Mouse (Mus musculus): ENCODE measurements around the gene Ush1c.
A peak's percentile ranks its signal among the peaks of the same experiment; 100 is the strongest.
"Not testable (repeated sequence)": the region's sequence is repeated elsewhere in the genome, so short reads cannot be mapped to it uniquely, and the experiment has no call there.

The Ush1c gene

GRCm38 (mm10) chr7:46204775-46205174 lies 33.5 kb downstream of the Ush1c start:
- DNase-seq (ENCODE audit: low spot score in 2 of 2) = no peak

- DNase-seq (ENCODE audit: low spot score in 2 of 2) = peak in 1 of 2 experiments; percentile 39
Measured at GRCm38 (mm10) chr7:46204046-46204471, 34.2 kb downstream of the Ush1c start.

- no peak for DNase-seq (ENCODE audit: low spot score in 2 of 2)
Measured at GRCm38 (mm10) chr7:46201649-46202048, 36.7 kb downstream of the Ush1c start.

- no peak for DNase-seq (ENCODE audit: low spot score in 2 of 2)
Measured at GRCm38 (mm10) chr7:46200021-46200420, 38.3 kb downstream of the Ush1c start.

GRCm38 (mm10) chr7:46195356-46195755 lies 42.9 kb downstream of the Ush1c start:
- DNase-seq (ENCODE audit: low spot score in 2 of 2) = no peak

GRCm38 (mm10) chr7:46184232-46184631 lies 54.1 kb downstream of the Ush1c start:
- DNase-seq (ENCODE audit: low spot score in 2 of 2) = no peak

- peak; percentile 18 to 32 for DNase-seq (ENCODE audit: low spot score in 2 of 2)
Measured at GRCm38 (mm10) chr7:46181590-46181989, 56.7 kb downstream of the Ush1c start.

- peak; percentile 37 to 72 for DNase-seq (ENCODE audit: low spot score in 2 of 2)
Measured at GRCm38 (mm10) chr7:46179431-46180275, 58.6 kb downstream of the Ush1c start, which contains the start of gene Abcc8. Abcc8 (minus strand) TSS chr7:46180033.

- DNase-seq (ENCODE audit: low spot score in 2 of 2) = not testable (repeated sequence)
Measured at GRCm38 (mm10) chr7:46168980-46169379, 69.3 kb downstream of the Ush1c start.

- DNase-seq (ENCODE audit: low spot score in 2 of 2) = no peak
Measured at GRCm38 (mm10) chr7:46168402-46168801, 69.9 kb downstream of the Ush1c start.

- no peak for DNase-seq (ENCODE audit: low spot score in 2 of 2)
Measured at GRCm38 (mm10) chr7:46167901-46168300, 70.4 kb downstream of the Ush1c start.

- DNase-seq (ENCODE audit: low spot score in 2 of 2) = no peak
Measured at GRCm38 (mm10) chr7:46165876-46166275, 72.4 kb downstream of the Ush1c start.

- DNase-seq (ENCODE audit: low spot score in 2 of 2) = no peak
Measured at GRCm38 (mm10) chr7:46162731-46163130, 75.6 kb downstream of the Ush1c start.

GRCm38 (mm10) chr7:46162132-46162727 lies 76.1 kb downstream of the Ush1c start:
- no peak for DNase-seq (ENCODE audit: low spot score in 2 of 2)

- no peak for DNase-seq (ENCODE audit: low spot score in 2 of 2)
Measured at GRCm38 (mm10) chr7:46161615-46162014, 76.7 kb downstream of the Ush1c start.

GRCm38 (mm10) chr7:46157746-46158145 lies 80.6 kb downstream of the Ush1c start:
- DNase-seq (ENCODE audit: low spot score in 2 of 2) = no peak

GRCm38 (mm10) chr7:46154498-46155488 lies 83.5 kb downstream of the Ush1c start:
- DNase-seq (ENCODE audit: low spot score in 2 of 2) = no peak

GRCm38 (mm10) chr7:46152819-46153351 lies 85.4 kb downstream of the Ush1c start:
- DNase-seq (ENCODE audit: low spot score in 2 of 2) = no peak

- DNase-seq (ENCODE audit: low spot score in 2 of 2) = no peak
Measured at GRCm38 (mm10) chr7:46147417-46147816, 90.9 kb downstream of the Ush1c start.

GRCm38 (mm10) chr7:46146675-46147308 lies 91.5 kb downstream of the Ush1c start:
- no peak for DNase-seq (ENCODE audit: low spot score in 2 of 2)

Measured in right cerebral cortex, postnatal 36 days (tissue).